Mouse (Mus musculus): Measurements from ENCODE around the gene Tcea2. TPM values are rescaled to one million over a fixed set of nuclear protein-coding genes. Genes with fewer than 3 reads are reported as not detected.

Gene Tcea2
- 3.8 and 4.4 TPM in 2 replicates for polyA plus RNA-seq (2015; fragmentation: Nextera tagmentation; extraction: Ambion mirVana)

GRCm38 (mm10) chr2:181679951-181680715 is at the start of gene Tcea2:
TSS of gene Tcea2 (plus strand) at chr2:181680310.
- Histone ChIP-seq H3K4me3 (ENCODE audit: low read depth, low read length) (peak within 1 kb of the TSS; percentile 68), H3K36me3 (replicated peaks; ENCODE audit: insufficient read depth, low read length) (no peaks in the 10 kb centered on the region), H3K27ac (ENCODE audit: low read depth) (0 out of 2 replicates have a peak within 1 kb of the TSS, but pooled peaks have one; percentile 48), H3K27me3 (ENCODE audit: insufficient read depth, low read length) (0 out of 2 replicates have a peak, but pooled peaks cover under 1% of the 10 kb centered on the region), H3K9ac (replicated peaks) (peak within 1 kb of the TSS; percentile 73), H3K4me2 (ENCODE audit: low read depth, low read length) (peak within 1 kb of the TSS; percentile 97), H3K9me3 (ENCODE audit: low read length) (no peaks in the 10 kb centered on the region), H3K4me1 (ENCODE audit: insufficient read depth) (peaks cover 17% of the 10 kb centered on the region)
- peak; percentile 73 for DNase-seq
- 0% methylated on average over 58 of the region's 69 CpGs for WGBS (ENCODE audit: insufficient replicate concordance)
- peak; percentile 62 for ATAC-seq
- TF ChIP-seq CTCF (IDR thresholded peaks at IDR 0.05; ENCODE audit: low read depth) = peak; percentile 21
- no peak for TF ChIP-seq EP300 (IDR thresholded peaks at IDR 0.05; ENCODE audit: low read depth)

DNA sequence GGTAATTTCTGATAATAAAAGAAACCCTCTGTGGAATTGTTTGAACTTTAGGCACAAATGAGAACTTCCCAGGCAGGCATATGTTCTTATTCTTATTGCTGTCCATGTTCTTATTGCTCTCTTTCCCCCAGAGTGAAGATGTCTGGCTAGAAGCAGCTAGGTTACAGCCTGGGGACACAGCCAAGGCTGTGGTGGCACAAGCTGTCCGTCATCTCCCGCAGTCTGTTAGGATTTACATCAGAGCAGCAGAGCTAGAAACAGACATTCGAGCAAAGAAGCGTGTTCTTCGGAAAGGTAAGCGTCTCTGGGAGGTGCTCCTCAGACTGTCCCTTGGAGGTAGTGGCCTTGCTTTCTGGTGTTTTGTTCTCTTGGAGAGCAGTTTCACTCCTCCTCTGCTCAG is 47.5 kb upstream of the Tcea2 start:
- H3K9me3 ChIP-seq (ENCODE audit: low read length) = no peaks in the 10 kb centered on the region
- ATAC-seq (no peak), DNase-seq (no peak)
- H3K27ac ChIP-seq (ENCODE audit: low read depth) = no peak overlapping the region
- H3K36me3 ChIP-seq (replicated peaks; ENCODE audit: insufficient read depth, low read length) = peaks cover 63% of the 10 kb centered on the region
- H3K27me3 ChIP-seq (ENCODE audit: insufficient read depth, low read length) = no peaks in the 10 kb centered on the region
- WGBS (ENCODE audit: insufficient replicate concordance) = 93% methylated on average over 6 of the region's 6 CpGs
- no peak for TF ChIP-seq EP300 (IDR thresholded peaks at IDR 0.05; ENCODE audit: low read depth)
- H3K9ac ChIP-seq (replicated peaks) = no peak overlapping the region
- H3K4me2 ChIP-seq (ENCODE audit: low read depth, low read length) = no peak overlapping the region
- no peaks in the 10 kb centered on the region for H3K4me1 ChIP-seq (ENCODE audit: insufficient read depth)
- no peak overlapping the region for H3K4me3 ChIP-seq (ENCODE audit: low read depth, low read length)

GRCm38 (mm10) chr2:181635865-181636264 is 44.2 kb upstream of the Tcea2 start:
- ATAC-seq = no peak
- Histone ChIP-seq H3K9me3 (ENCODE audit: low read length) (no peaks in the 10 kb centered on the region), H3K4me1 (ENCODE audit: insufficient read depth) (no peaks in the 10 kb centered on the region), H3K4me3 (ENCODE audit: low read depth, low read length) (no peak overlapping the region), H3K27ac (ENCODE audit: low read depth) (no peak overlapping the region), H3K27me3 (ENCODE audit: insufficient read depth, low read length) (no peaks in the 10 kb centered on the region), H3K4me2 (ENCODE audit: low read depth, low read length) (no peak overlapping the region), H3K9ac (replicated peaks) (no peak overlapping the region), H3K36me3 (replicated peaks; ENCODE audit: insufficient read depth, low read length) (peaks cover 62% of the 10 kb centered on the region)
- 86% methylated on average over 3 of the region's 3 CpGs for WGBS (ENCODE audit: insufficient replicate concordance)
- no peak for DNase-seq
- TF ChIP-seq EP300 (IDR thresholded peaks at IDR 0.05; ENCODE audit: low read depth) = no peak
- no peak for TF ChIP-seq CTCF (IDR thresholded peaks at IDR 0.05; ENCODE audit: low read depth)

DNA sequence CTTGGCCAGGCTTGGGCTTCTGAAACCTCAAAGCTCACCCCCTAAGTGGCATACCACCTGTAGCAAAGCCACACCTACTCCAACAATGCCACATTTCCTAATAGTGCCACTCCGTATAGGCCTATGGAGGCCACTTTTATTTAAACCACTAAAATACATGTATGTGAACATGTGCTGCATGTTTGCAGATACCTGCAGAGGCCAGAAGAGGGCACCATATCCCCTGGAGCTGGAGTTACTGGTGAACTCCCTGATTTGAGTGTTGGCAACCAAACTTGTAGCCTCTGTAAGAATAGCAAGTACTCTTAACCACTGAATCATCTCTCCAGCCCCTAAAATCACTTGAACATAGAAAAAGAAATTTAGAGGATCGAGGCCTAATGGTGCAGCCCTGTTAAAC is 35.7 kb upstream of the Tcea2 start:
- peak; percentile 52 for DNase-seq
- TF ChIP-seq CTCF (IDR thresholded peaks at IDR 0.05; ENCODE audit: low read depth) (peak; percentile 78), EP300 (IDR thresholded peaks at IDR 0.05; ENCODE audit: low read depth) (no peak)
- ATAC-seq = no peak

GRCm38 (mm10) chr2:181645666-181646065 is 34.4 kb upstream of the Tcea2 start:
- no peaks in the 10 kb centered on the region for H3K4me1 ChIP-seq (ENCODE audit: insufficient read depth)
- no peak overlapping the region for H3K27ac ChIP-seq (ENCODE audit: low read depth)
- ATAC-seq (no peak), DNase-seq (no peak)
- H3K9me3 ChIP-seq (ENCODE audit: low read length) = no peaks in the 10 kb centered on the region
- H3K27me3 ChIP-seq (ENCODE audit: insufficient read depth, low read length) = no peaks in the 10 kb centered on the region
- H3K9ac ChIP-seq (replicated peaks) = no peak overlapping the region
- no peak overlapping the region for H3K4me3 ChIP-seq (ENCODE audit: low read depth, low read length)
- TF ChIP-seq EP300 (IDR thresholded peaks at IDR 0.05; ENCODE audit: low read depth) (no peak), CTCF (IDR thresholded peaks at IDR 0.05; ENCODE audit: low read depth) (no peak)
- 88% methylated on average over 3 of the region's 3 CpGs for WGBS (ENCODE audit: insufficient replicate concordance)
- no peak overlapping the region for H3K4me2 ChIP-seq (ENCODE audit: low read depth, low read length)
- peaks cover 56% of the 10 kb centered on the region for H3K36me3 ChIP-seq (replicated peaks; ENCODE audit: insufficient read depth, low read length)

More for the DNA sequence above, 35.7 kb upstream of the Tcea2 start:
- no peak overlapping the region for H3K4me2 ChIP-seq (ENCODE audit: low read depth, low read length)
- no peak overlapping the region for H3K27ac ChIP-seq (ENCODE audit: low read depth)
- no peaks in the 10 kb centered on the region for H3K9me3 ChIP-seq (ENCODE audit: low read length)
- WGBS (ENCODE audit: insufficient replicate concordance) = 86% methylated on average over 2 of the region's 2 CpGs
- no peaks in the 10 kb centered on the region for H3K27me3 ChIP-seq (ENCODE audit: insufficient read depth, low read length)
- peaks cover 45% of the 10 kb centered on the region for H3K36me3 ChIP-seq (replicated peaks; ENCODE audit: insufficient read depth, low read length)
- H3K4me1 ChIP-seq (ENCODE audit: insufficient read depth) = no peaks in the 10 kb centered on the region
- H3K9ac ChIP-seq (replicated peaks) = no peak overlapping the region
- no peak overlapping the region for H3K4me3 ChIP-seq (ENCODE audit: low read depth, low read length)

DNA sequence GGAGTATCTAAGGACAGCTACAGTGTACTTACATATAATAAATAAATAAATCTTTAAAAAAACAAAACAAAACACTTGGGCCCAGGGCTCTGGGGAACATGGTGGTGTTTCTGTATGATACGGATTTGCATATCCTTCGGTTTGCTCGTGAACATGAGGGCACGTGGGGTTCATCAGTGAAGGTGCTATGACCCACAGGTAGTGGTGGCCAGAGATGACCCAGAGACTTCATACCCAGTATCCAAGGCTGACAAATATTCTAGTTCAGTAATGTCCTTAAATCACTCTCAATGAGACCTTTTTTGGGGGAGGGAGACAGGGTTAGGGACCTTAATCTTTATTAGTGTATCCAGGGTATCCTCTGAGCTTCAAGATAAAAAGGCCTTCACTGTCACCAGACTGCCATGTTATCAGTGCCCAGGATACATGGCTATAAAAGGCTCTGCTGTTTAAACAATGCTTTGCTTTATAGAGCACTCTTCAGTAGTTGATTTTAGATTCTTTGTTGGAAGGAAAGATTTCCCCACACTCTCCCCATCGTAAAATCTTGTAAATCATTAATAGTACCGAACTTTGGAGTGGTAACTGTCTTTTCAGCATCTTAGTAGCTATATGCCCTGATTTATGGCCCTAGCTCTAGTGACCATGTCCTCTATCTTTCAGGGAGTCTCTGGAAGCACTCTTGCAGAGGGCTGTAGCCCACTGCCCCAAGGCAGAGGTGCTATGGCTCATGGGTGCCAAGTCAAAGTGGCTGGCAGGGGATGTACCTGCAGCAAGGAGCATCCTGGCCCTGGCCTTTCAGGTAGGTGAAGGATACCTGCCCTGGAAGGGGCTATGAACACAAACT is 33.3 kb upstream of the Tcea2 start:
- WGBS (ENCODE audit: insufficient replicate concordance) = 86% methylated on average over 6 of the region's 6 CpGs
- Histone ChIP-seq H3K4me2 (ENCODE audit: low read depth, low read length) (no peak overlapping the region), H3K36me3 (replicated peaks; ENCODE audit: insufficient read depth, low read length) (peaks cover 57% of the 10 kb centered on the region)

More for the DNA sequence above, 33.3 kb upstream of the Tcea2 start:
- Histone ChIP-seq H3K4me3 (ENCODE audit: low read depth, low read length) (no peak overlapping the region), H3K4me1 (ENCODE audit: insufficient read depth) (no peaks in the 10 kb centered on the region), H3K27ac (ENCODE audit: low read depth) (no peak overlapping the region), H3K9ac (replicated peaks) (no peak overlapping the region), H3K27me3 (ENCODE audit: insufficient read depth, low read length) (no peaks in the 10 kb centered on the region), H3K9me3 (ENCODE audit: low read length) (no peaks in the 10 kb centered on the region)
- TF ChIP-seq EP300 (IDR thresholded peaks at IDR 0.05; ENCODE audit: low read depth) (no peak), CTCF (IDR thresholded peaks at IDR 0.05; ENCODE audit: low read depth) (no peak)
- ATAC-seq (no peak), DNase-seq (no peak)

Measured in liver, postnatal 0 days (tissue).